Mouse (Mus musculus) midbrain, embryonic 13.5 days (tissue): ENCODE results near the gene Adssl1. TPM values are rescaled to one million over a fixed set of nuclear protein-coding genes. Genes with fewer than 3 reads are reported as not detected.

ENCODE experiments used
- ATAC-seq: fragments of 200-750 bp; cut with Nextera tagmentation; 2 replicates; pipeline ENCODE4 v1.8.0; 2017; ENCODE audit warnings: mild to moderate bottlenecking, moderate TSS enrichment, moderate library complexity
- H3K27ac ChIP-seq: fragments of 300-500 bp; sonication (generic); 2 replicates; pipeline ENCODE4 v1.5.1; 2015; ENCODE audit warnings: inconsistent platforms, mild to moderate bottlenecking, moderate library complexity
- H3K27me3 ChIP-seq: fragments of 300-500 bp; sonication (generic); 2 replicates; pipeline ENCODE4 v1.6.1; 2015; ENCODE audit warnings: mild to moderate bottlenecking, inconsistent platforms
- H3K36me3 ChIP-seq: fragments of 300-500 bp; sonication (generic); 2 replicates; pipeline ENCODE4 v1.6.1; 2015; ENCODE audit warnings: mild to moderate bottlenecking, inconsistent platforms
- H3K4me1 ChIP-seq: fragments of 300-500 bp; sonication (generic); replicated peaks from 2 replicates; pipeline ENCODE4 v1.6.1; 2015; ENCODE audit warnings: inconsistent platforms
- H3K4me2 ChIP-seq: fragments of 300-500 bp; sonication (generic); replicated peaks from 2 replicates; pipeline ENCODE4 v1.6.1; 2015; ENCODE audit warnings: moderate library complexity, mild to moderate bottlenecking, inconsistent platforms
- H3K4me3 ChIP-seq: fragments of 300-500 bp; sonication (generic); replicated peaks from 2 replicates; pipeline ENCODE4 v1.5.1; 2015; ENCODE audit warnings: mild to moderate bottlenecking, inconsistent platforms
- H3K9ac ChIP-seq: fragments of 300-500 bp; sonication (generic); replicated peaks from 2 replicates; pipeline ENCODE4 v1.6.1; 2015; ENCODE audit warnings: mild to moderate bottlenecking, inconsistent platforms
- H3K9me3 ChIP-seq: fragments of 300-500 bp; sonication (generic); 2 replicates; pipeline ENCODE4 v1.6.1; 2016; ENCODE audit warnings: mild to moderate bottlenecking, inconsistent platforms
- WGBS: fragments of 180-500 bp; shearing (Covaris S2); methylation state at CpG from one replicate; pipeline ENCODE4 v1.1.7; 2015; 5-methylcytosine and 5-hydroxymethylcytosine counted together
- microRNA-seq: library from miRNA; unstranded; fragments of <30 nt; microRNA quantifications from one replicate; pipeline ENCODE4, GENCODE M21; 2016
- polyA plus RNA-seq: library from polyadenylated mRNA; unstranded; fragments of >200 nt; fragmentation: Nextera tagmentation; extraction: Ambion mirVana; gene quantifications from 2 replicates; pipeline ENCODE4 v1.2.1, GENCODE M21; 2015

Gene Adssl1
- polyA plus RNA-seq, 1 experiment from 2014 or later: 1.1 TPM

- Histone ChIP-seq H3K4me3 (peak overlapping the region; percentile 57), H3K27me3 (peaks cover 46% of the 10 kb centered on the region), H3K36me3 (no peaks in the 10 kb centered on the region), H3K4me2 (peak overlapping the region; percentile 93), H3K27ac (peak overlapping the region; percentile 6; the same call in 1 of the 2 replicates), H3K9ac (peak overlapping the region; percentile 66; the same call in 1 of the 2 replicates), H3K9me3 (no peaks in the 10 kb centered on the region), H3K4me1 (peaks cover 38% of the 10 kb centered on the region)
- ATAC-seq: no peak
- WGBS: 16% methylated on average over 19 of the region's 19 CpGs
Observed at GRCm38 (mm10) chr12:112677943-112678554, 58.2 kb downstream of the Adssl1 start.

GRCm38 (mm10) chr12:112678555-112679026 is 58.7 kb downstream of the Adssl1 start, which contains the start of gene Zbtb42:
Gene Zbtb42, plus strand, starts transcription at chr12:112678828.
- 0 out of 2 replicates have a peak, but pooled peaks have one; percentile 2 for ATAC-seq
- Histone ChIP-seq H3K4me1 (peaks cover 39% of the 10 kb centered on the region), H3K4me3 (peak within 1 kb of the TSS; percentile 57), H3K27ac (peak within 1 kb of the TSS; percentile 6; the same call in 1 of the 2 replicates), H3K36me3 (no peaks in the 10 kb centered on the region), H3K9ac (peak within 1 kb of the TSS; percentile 66), H3K9me3 (no peaks in the 10 kb centered on the region), H3K27me3 (peaks cover 46% of the 10 kb centered on the region), H3K4me2 (peak within 1 kb of the TSS; percentile 93)
- WGBS: under 1% methylated on average over 37 of the region's 60 CpGs

GRCm38 (mm10) chr12:112679027-112679996 is 59.5 kb downstream of the Adssl1 start:
- Histone ChIP-seq H3K36me3 (no peaks in the 10 kb centered on the region), H3K27me3 (peaks cover 46% of the 10 kb centered on the region), H3K4me2 (peak overlapping the region; percentile 93), H3K9me3 (no peaks in the 10 kb centered on the region), H3K4me1 (peaks cover 40% of the 10 kb centered on the region), H3K9ac (peak overlapping the region; percentile 66), H3K4me3 (peak overlapping the region; percentile 57), H3K27ac (no peak overlapping the region)
- WGBS: 4% methylated on average over 72 of the region's 87 CpGs
- peak; percentile 54 for ATAC-seq

- Histone ChIP-seq H3K9ac (no peak overlapping the region), H3K27me3 (peaks cover 38% of the 10 kb centered on the region)
- WGBS: 37% methylated on average over 7 of the region's 7 CpGs
Observed at GRCm38 (mm10) chr12:112683351-112683750, 63.5 kb downstream of the Adssl1 start.

GRCm38 (mm10) chr12:112688458-112688857 is 68.6 kb downstream of the Adssl1 start:
- peaks cover 11% of the 10 kb centered on the region for H3K4me1 ChIP-seq
- H3K36me3 ChIP-seq: no peaks in the 10 kb centered on the region
- no peak for ATAC-seq
- H3K27ac ChIP-seq: no peak overlapping the region
- H3K27me3 ChIP-seq: 0 out of 2 replicates have a peak, but pooled peaks cover 2% of the 10 kb centered on the region
- H3K9ac ChIP-seq: no peak overlapping the region
- WGBS: 83% methylated on average over 15 of the region's 15 CpGs
- H3K4me3 ChIP-seq: no peak overlapping the region
- no peak overlapping the region for H3K4me2 ChIP-seq
- H3K9me3 ChIP-seq: no peaks in the 10 kb centered on the region; the same call in 1 of the 2 replicates

More at GRCm38 (mm10) chr12:112683351-112683750, 63.5 kb downstream of the Adssl1 start:
- no peak overlapping the region for H3K4me2 ChIP-seq
- H3K27ac ChIP-seq: no peak overlapping the region
- H3K36me3 ChIP-seq: no peaks in the 10 kb centered on the region
- ATAC-seq: no peak
- no peak overlapping the region for H3K4me3 ChIP-seq
- H3K9me3 ChIP-seq: no peaks in the 10 kb centered on the region; the same call in 1 of the 2 replicates
- peaks cover 22% of the 10 kb centered on the region for H3K4me1 ChIP-seq

Small RNA genes within 50 kb of the gene (microRNA-seq; reads per million reads assigned to microRNA genes)
- not detected for gene Mir6939

Other genes starting within 250 kb of the Adssl1 start
- gene A530016L24Rik, start 130.6 kb upstream of the Adssl1 start, polyA plus RNA-seq: 0.09 and 0.15 TPM in 2 replicates
- 35.3 and 36.9 TPM in 2 replicates for gene Tmem179, start 103.3 kb upstream of the Adssl1 start, polyA plus RNA-seq
- gene Inf2, start 31.3 kb upstream of the Adssl1 start, polyA plus RNA-seq: 0.43 and 1.8 TPM in 2 replicates
- gene Siva1, start 24.6 kb downstream of the Adssl1 start, polyA plus RNA-seq: 83.0 and 96.5 TPM in 2 replicates
- gene Akt1, start 54.8 kb downstream of the Adssl1 start, polyA plus RNA-seq: 55.9 and 61.1 TPM in 2 replicates
- 2.8 and 3.3 TPM in 2 replicates for gene Zbtb42, start 58.8 kb downstream of the Adssl1 start, polyA plus RNA-seq
- 20.2 and 22.0 TPM in 2 replicates for gene Cep170b, start 100.4 kb downstream of the Adssl1 start, polyA plus RNA-seq
- gene Pld4, start 140.6 kb downstream of the Adssl1 start, polyA plus RNA-seq: 5.2 and 6.4 TPM in 2 replicates
- 0.31 and 0.37 TPM in 2 replicates for gene Ahnak2, start 182.6 kb downstream of the Adssl1 start, polyA plus RNA-seq
- gene Clba1, start 188.9 kb downstream of the Adssl1 start, polyA plus RNA-seq: 19.4 and 22.7 TPM in 2 replicates
- 82.7 and 85.0 TPM in 2 replicates for gene Cdca4, start 209.4 kb downstream of the Adssl1 start, polyA plus RNA-seq
- gene Gpr132, start 248.2 kb downstream of the Adssl1 start, polyA plus RNA-seq: not detected in 2 replicates